Mouse (Mus musculus): ENCODE data around the gene Cerkl.

DNA sequence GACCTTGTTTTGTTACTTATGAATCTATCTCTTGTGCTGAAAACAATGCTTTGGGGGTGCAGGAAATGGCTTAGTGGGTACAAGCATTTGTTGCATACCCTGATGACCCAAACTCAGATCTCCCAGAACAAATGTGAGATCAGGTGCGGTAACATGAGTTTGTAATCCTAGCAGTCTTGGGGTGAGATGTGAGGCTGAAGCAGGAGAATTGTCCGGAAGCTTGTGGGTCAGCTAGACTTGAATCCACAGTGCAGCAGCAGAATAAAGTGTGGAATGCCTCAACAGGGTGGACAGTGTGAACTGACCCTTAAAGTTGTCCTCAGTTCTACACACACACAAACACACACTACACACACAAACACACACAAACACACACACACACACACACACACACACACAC, 14.4 kb downstream of the Cerkl start:
- no peak for TF ChIP-seq CTCF (IDR thresholded peaks at IDR 0.05; ENCODE audit: low read depth, low read length)
- no peak for TF ChIP-seq POLR2A (IDR thresholded peaks at IDR 0.05; ENCODE audit: extremely low read depth, insufficient read depth, low read length)

Data from liver, adult 2 months (tissue).